Mouse (Mus musculus) urinary bladder, postnatal 14 days (tissue): ENCODE results near the gene Olfr150.
"Not testable (repeated sequence)": the region's sequence is repeated elsewhere in the genome, so short reads cannot be mapped to it uniquely, and the experiment has no call there.

Experiments
- DNase-seq: peaks from one replicate; pipeline ENCODE4 v3.0.0; 2021; ENCODE audit warnings: low spot score

Gene Olfr150

DNA sequence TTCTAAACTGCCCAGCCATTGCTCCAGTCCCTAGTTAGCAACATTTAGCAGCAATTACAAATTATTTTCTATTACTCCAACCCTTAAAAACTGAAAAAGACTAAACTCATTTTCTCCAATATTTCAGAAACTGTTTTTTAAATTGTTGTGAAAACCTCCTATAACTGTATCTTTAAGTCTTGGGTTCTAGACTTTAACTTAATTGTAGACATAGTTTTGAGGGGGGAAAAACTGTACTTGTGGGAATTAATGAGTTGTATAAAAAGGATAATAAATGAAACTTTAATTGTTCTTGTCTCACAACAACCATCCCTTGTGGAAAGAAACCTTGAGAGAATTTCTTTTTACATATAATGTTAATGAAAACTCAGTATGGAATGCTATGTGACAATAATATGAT is at the start of gene Olfr150:
TSS of gene Olfr150 (plus strand) at position 301 of the 400 bp plus-strand sequence.
- DNase-seq = no peak

DNA sequence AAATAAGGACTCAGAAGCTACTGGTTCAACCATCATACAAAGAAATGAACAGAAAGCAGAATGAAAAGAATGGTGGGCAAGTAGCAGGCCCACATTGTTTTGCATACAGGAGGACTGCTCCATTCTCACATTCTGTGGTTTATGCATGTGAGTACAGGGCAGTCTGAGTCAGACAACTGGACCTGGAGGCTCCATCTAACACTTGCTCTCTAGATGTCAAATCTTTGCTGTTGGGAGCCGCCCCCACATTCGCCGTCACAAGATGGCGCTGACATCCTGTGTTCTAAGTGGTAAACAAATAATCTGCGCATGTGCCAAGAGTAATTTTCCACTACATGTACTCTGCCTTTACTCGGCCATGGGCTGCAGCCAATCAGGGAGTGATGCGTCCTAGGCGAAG is 29.7 kb upstream of the Olfr150 start:
- DNase-seq = not testable (repeated sequence)

DNA sequence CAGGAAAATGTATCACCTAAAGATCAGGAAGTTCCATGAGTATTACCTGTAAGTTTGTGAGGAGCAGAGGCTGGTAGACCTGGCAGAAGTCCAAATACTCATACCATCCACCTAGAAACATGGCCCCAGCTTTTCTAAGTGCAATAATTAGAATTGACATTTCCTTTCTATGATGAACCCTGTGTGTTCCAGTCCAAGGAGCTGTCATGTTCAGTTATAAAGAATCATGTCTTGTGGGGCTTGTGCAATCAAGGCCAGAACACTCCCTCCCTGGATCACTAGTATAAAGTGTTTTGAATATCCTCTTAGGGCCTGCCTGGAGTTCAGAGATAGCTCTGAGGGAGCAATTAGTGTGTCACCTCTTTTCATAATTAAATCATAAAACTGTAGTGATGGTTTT is 23.8 kb upstream of the Olfr150 start, which contains the start of gene Olfr149:
TSS of gene Olfr149 (minus strand) at position 101 of the 400 bp plus-strand sequence.
- DNase-seq = no peak

DNA sequence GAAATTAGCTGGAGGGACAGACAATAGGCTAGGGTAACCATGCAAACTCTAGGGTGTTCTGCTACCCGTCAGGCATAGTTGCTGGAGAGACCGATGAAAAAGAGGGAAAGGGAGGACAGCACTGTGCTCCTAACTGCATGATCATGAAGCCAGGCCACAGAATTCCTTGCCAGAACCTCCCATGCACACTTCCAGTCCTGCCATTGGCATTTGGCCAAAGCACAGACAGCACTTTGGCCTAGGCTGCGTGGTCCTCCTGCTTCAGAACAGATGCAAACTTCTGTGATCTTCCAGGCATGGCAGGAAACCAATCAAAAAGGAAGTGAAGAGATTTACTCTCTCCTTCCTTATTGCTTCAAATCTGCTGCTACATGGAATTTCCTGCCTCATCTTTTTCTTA is 21.8 kb upstream of the Olfr150 start:
- peak; percentile 16 for DNase-seq

DNA sequence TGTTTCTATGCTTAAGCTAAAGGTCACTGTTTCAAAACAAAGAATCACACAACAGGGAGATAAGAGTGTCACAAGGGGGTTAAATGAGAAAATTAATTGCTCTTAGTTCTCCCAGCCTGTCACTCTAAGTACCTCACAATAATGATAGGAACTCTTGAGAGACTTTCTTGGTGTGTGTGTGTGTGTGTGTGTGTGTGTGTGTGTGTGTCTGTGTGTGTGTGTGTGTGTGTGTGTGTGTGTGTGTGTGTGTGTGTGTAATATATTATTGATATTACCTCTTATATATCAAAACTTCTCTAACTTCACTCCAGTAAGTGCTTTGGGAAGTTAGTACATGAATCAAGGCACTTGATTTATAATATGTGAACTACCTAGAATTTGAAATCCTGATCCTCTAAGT is 19.7 kb upstream of the Olfr150 start, which contains the start of gene Olfr965:
TSS of gene Olfr965 (plus strand) at position 301 of the 400 bp plus-strand sequence.
- DNase-seq = no peak

DNA sequence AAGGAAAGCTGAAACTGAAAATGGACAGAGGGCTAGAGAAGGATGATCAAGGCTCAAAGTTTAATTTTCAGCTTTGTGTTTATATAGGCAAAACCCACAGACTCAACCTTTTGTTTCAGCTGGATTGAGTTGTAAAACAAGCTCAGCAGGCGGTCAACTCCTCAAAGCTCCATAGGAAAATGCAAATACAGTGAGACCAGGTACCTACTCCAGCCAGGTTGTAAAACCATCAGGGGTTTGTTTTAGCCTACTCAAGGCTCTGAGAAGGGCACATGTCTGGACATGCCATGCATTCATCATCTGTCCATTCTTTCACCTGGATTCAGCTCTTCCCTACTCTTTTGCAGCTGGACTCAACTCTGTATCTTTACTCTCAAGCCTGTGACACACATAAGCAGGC is 10.0 kb downstream of the Olfr150 start:
- no peak for DNase-seq

DNA sequence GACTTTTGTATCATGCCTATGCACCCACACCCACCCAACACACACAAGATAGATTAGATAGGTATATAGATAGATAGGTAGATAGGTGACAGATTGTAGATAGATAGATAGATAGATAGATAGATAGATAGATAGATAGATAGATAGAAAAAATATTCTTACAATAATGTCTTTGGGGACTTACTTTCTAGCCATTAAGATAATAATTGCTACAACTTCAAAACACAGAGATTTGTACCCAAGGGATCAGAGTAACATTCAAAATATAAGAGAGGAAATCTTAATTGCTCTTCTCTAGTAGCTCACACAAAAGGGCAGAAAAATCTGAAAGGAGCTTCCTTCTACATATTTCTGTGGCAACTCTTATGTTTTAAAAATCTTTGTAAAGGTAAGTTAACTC is 15.2 kb downstream of the Olfr150 start, which contains the start of gene Olfr967:
TSS of gene Olfr967 (plus strand) at position 301 of the 400 bp plus-strand sequence.
- no peak for DNase-seq

DNA sequence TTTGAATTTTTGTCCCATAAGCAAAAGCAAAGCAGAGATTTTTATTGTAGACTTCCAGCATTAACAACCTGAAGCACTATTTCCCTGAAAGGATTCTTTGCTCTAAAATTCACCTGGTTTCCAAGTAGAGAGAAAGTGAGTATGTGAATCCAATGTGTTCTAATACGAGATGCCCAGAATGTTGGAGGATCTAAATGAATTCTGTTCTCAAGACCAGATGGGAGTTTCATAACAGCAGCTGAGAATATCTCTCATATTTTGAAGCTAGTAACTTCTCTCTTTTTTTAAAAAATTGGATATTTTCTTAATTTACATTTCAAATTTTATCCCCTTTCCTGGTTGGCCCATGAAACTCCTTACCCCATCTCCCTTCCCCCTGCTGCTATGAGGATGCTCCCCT is 15.7 kb downstream of the Olfr150 start:
- DNase-seq = no peak

DNA sequence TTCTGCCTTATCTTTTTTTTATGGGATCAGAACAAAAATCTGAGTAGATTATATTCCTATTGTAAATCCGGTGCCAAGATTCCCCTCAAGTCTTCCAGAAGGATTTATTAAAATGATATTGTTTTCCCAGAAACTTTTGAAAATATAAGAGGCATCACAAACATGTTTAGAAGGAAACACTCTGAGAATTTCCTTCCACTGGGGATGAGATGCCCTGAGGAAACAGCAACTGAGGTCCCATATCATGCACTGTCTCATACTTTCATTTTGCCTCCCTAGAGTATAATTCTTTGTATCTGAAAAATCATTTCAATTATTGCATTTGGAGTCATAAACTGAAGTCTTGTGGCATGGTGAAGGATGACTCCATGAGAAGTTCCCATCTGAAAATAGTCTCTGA is 52.4 kb downstream of the Olfr150 start, which contains the start of gene Olfr968:
TSS of gene Olfr968 (minus strand) at position 101 of the 400 bp plus-strand sequence.
- no peak for DNase-seq
